Mouse (Mus musculus): ENCODE results near the gene Rundc3a. TPM values are rescaled to one million over a fixed set of nuclear protein-coding genes. Genes with fewer than 3 reads are reported as not detected.

The Rundc3a gene
- total RNA-seq, 1 experiment from 2014 or later, result not detected

GRCm38 (mm10) chr11:102429551-102429950 lies 36.3 kb downstream of the Rundc3a start:
- ATAC-seq (replicated peaks; ENCODE audit: insufficient number of reproducible peaks, low FRiP score, low TSS enrichment, poor library complexity, severe bottlenecking), result no peak

GRCm38 (mm10) chr11:102430121-102431017 lies 37.2 kb downstream of the Rundc3a start, which contains the start of gene Grn:
Gene Grn, plus strand, starts transcription at chr11:102430315.
- ATAC-seq (replicated peaks; ENCODE audit: insufficient number of reproducible peaks, low FRiP score, low TSS enrichment, poor library complexity, severe bottlenecking), result peak; percentile 73

GRCm38 (mm10) chr11:102431018-102431645 lies 37.9 kb downstream of the Rundc3a start:
- ATAC-seq (replicated peaks; ENCODE audit: insufficient number of reproducible peaks, low FRiP score, low TSS enrichment, poor library complexity, severe bottlenecking), result no peak

- no peak for ATAC-seq (replicated peaks; ENCODE audit: insufficient number of reproducible peaks, low FRiP score, low TSS enrichment, poor library complexity, severe bottlenecking)
These were observed 38.5 kb downstream of the Rundc3a start for GRCm38 (mm10) chr11:102431728-102432114.

- ATAC-seq (replicated peaks; ENCODE audit: insufficient number of reproducible peaks, low FRiP score, low TSS enrichment, poor library complexity, severe bottlenecking), result peak; percentile 62
These were observed 39.1 kb downstream of the Rundc3a start for GRCm38 (mm10) chr11:102432115-102432843.

- ATAC-seq (replicated peaks; ENCODE audit: insufficient number of reproducible peaks, low FRiP score, low TSS enrichment, poor library complexity, severe bottlenecking), result no peak
These were observed 39.7 kb downstream of the Rundc3a start for GRCm38 (mm10) chr11:102432896-102433295.

GRCm38 (mm10) chr11:102433866-102434265 lies 40.7 kb downstream of the Rundc3a start:
- no peak for ATAC-seq (replicated peaks; ENCODE audit: insufficient number of reproducible peaks, low FRiP score, low TSS enrichment, poor library complexity, severe bottlenecking)

- peak; percentile 40 for ATAC-seq (replicated peaks; ENCODE audit: insufficient number of reproducible peaks, low FRiP score, low TSS enrichment, poor library complexity, severe bottlenecking)
These were observed 41.2 kb downstream of the Rundc3a start for GRCm38 (mm10) chr11:102434406-102434805.

- ATAC-seq (replicated peaks; ENCODE audit: insufficient number of reproducible peaks, low FRiP score, low TSS enrichment, poor library complexity, severe bottlenecking), result no peak
These were observed 41.9 kb downstream of the Rundc3a start for GRCm38 (mm10) chr11:102434816-102435705.

- ATAC-seq (replicated peaks; ENCODE audit: insufficient number of reproducible peaks, low FRiP score, low TSS enrichment, poor library complexity, severe bottlenecking), result no peak
These were observed 42.7 kb downstream of the Rundc3a start for GRCm38 (mm10) chr11:102435754-102436470.

GRCm38 (mm10) chr11:102436471-102436790 lies 43.2 kb downstream of the Rundc3a start:
- ATAC-seq (replicated peaks; ENCODE audit: insufficient number of reproducible peaks, low FRiP score, low TSS enrichment, poor library complexity, severe bottlenecking), result no peak

- ATAC-seq (replicated peaks; ENCODE audit: insufficient number of reproducible peaks, low FRiP score, low TSS enrichment, poor library complexity, severe bottlenecking), result no peak
These were observed 44.2 kb downstream of the Rundc3a start for GRCm38 (mm10) chr11:102437120-102438061.

GRCm38 (mm10) chr11:102438212-102439092 lies 45.2 kb downstream of the Rundc3a start:
- no peak for ATAC-seq (replicated peaks; ENCODE audit: insufficient number of reproducible peaks, low FRiP score, low TSS enrichment, poor library complexity, severe bottlenecking)

- ATAC-seq (replicated peaks; ENCODE audit: insufficient number of reproducible peaks, low FRiP score, low TSS enrichment, poor library complexity, severe bottlenecking), result no peak
These were observed 46.2 kb downstream of the Rundc3a start for GRCm38 (mm10) chr11:102439093-102440082.

GRCm38 (mm10) chr11:102440255-102440654 lies 47.1 kb downstream of the Rundc3a start:
- ATAC-seq (replicated peaks; ENCODE audit: insufficient number of reproducible peaks, low FRiP score, low TSS enrichment, poor library complexity, severe bottlenecking), result no peak
